Mouse (Mus musculus): ENCODE data around the gene Vsig8.

The Vsig8 gene

GRCm38 (mm10) chr1:172593956-172594355 lies 38.2 kb downstream of the Vsig8 start:
- no peak for DNase-seq

DNA sequence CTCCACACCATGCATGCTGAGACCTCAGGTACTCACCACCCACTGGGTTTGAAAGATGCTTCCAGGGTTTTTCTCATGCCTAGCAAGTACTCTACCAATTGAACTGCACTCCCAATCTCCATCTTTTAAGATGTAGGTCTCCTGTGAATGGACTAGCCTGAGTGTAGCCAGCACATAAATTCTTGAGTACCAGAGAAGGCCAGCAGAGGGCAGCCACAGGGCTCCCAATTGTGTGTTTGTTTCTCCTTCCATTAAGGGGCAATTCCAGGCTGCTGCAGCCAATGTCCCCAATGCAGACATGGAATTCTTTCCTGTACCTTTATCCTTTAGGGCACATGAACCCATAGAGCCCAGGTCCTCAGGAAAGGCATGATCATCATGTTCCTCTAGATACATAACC lies 38.8 kb downstream of the Vsig8 start:
- DNase-seq = no peak

DNA sequence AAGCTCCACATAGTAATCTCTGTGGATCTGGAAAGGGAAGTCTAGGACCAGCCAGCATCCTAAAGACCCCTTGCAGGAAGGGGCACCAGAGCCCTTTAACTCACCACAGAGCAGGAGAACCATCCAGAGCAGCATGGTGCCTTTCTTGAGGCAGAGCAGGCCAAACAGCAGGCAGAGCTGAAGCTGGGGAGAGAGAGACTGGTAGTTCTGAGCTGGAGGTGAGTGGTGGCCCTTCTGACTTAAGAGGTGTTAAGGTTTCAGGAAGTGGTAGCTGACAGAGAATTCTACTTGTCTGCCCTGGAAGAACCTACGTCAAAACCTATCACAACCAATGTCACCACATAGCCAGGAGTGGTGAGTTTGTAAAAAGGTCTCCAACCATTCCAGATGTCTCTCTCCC lies 46.6 kb downstream of the Vsig8 start, which contains the start of gene Fcrl6:
Fcrl6 (minus strand) TSS at position 226 of the 400 bp plus-strand sequence.
- no peak for DNase-seq

DNA sequence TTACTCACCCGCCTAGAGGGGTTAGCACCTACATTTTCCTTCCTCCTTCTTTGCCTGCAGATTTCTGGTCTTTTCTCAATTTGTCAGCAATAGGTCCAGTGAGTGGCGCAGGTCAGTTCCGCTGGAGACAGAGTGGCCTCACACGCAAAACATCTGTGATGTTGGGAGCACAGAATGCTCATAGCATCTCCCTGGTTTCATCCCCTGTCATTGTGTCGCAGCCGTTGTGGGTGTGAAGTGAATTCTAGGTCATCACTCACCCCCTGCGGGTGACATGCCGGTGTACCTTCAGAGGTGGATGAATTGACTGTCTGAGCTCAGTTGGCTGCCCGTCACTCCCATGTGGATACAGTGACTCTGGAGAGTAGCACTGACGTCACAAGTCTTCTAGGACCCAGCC lies 55.6 kb downstream of the Vsig8 start:
- DNase-seq = no peak

- no peak for DNase-seq
Observed at GRCm38 (mm10) chr1:172612745-172613144, 57.0 kb downstream of the Vsig8 start.
